ENCODE assay signal across 21 mouse cellular contexts in the genomic region with DNA sequence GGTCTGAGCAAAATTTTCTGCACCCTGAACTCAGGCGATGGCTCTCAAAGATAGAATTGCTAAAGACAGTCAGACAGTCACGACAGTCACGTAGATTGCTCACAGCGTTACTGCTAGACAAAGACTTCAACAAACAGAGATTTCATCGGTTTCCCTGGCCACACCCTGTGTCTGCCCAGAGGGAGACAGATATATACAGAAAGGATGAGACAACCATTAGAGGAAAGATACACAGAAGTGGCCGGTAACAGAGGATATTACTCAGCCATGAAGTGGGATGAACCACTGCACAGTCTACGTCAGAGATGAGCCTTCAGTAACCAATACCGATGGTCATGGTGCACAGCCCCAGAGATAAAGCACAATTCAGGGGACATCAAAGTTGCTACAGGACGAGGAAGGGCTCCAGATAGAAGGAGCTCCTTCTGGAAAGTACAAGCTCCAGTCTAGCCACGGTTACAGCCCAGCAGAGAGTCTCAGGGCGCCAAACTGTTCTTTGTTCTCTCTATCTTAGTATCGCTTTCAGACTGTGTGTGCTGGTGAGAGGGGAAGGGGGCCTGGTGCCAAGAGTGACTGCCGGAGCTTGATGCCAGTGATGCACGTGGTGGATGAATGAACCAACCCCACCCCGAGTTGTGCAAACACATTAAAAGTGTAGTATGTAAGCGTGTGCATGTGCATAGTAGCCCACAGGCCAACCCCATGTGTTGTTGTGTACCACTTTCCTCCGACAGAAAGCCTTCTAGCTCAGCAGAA.
"Had no signal": no experiment of that assay in that cellular context is flagged by ENCODE, and none has a peak within 500 bp of the region (broad histone marks: within the 10 kb centered on the region; RNA-seq: fewer than 3 reads in every experiment).

No protein-coding gene starts in this region.

- H3K9ac ChIP-seq: intestine, embryonic 15.5 days; limb, embryonic 13.5 days; liver, embryonic 12.5 days; liver, embryonic 15.5 days; lung, embryonic 14.5 days; midbrain, embryonic 12.5 days; midbrain, embryonic 15.5 days; neural tube, embryonic 12.5 days; neural tube, embryonic 15.5 days; stomach, embryonic 15.5 days had no signal

- H3K4me3 ChIP-seq: intestine, embryonic 15.5 days; limb, embryonic 10.5 days; limb, embryonic 13.5 days; liver, embryonic 12.5 days; liver, embryonic 15.5 days; midbrain, embryonic 12.5 days; midbrain, embryonic 15.5 days; neural tube, embryonic 12.5 days; neural tube, embryonic 15.5 days; stomach, embryonic 15.5 days had no signal

- H3K9me3 ChIP-seq: intestine, embryonic 15.5 days; limb, embryonic 10.5 days; liver, embryonic 12.5 days; liver, embryonic 15.5 days; midbrain, embryonic 12.5 days; midbrain, embryonic 15.5 days; neural tube, embryonic 12.5 days; neural tube, embryonic 15.5 days; stomach, embryonic 15.5 days had no signal

- ATAC-seq: intestine, embryonic 15.5 days; liver, embryonic 12.5 days; midbrain, embryonic 15.5 days had no signal

- H3K36me3 ChIP-seq: intestine, embryonic 15.5 days; limb, embryonic 10.5 days; limb, embryonic 13.5 days; liver, embryonic 12.5 days; liver, embryonic 15.5 days; midbrain, embryonic 12.5 days; midbrain, embryonic 15.5 days; neural tube, embryonic 12.5 days; neural tube, embryonic 15.5 days; stomach, embryonic 15.5 days had no signal

- H3K27ac ChIP-seq: intestine, embryonic 15.5 days; limb, embryonic 10.5 days; limb, embryonic 13.5 days; liver, embryonic 12.5 days; liver, embryonic 15.5 days; macrophage; midbrain, embryonic 12.5 days; midbrain, embryonic 15.5 days; neural tube, embryonic 12.5 days; neural tube, embryonic 15.5 days; stomach, embryonic 15.5 days had no signal

- H3K4me1 ChIP-seq: intestine, embryonic 15.5 days; limb, embryonic 10.5 days; limb, embryonic 13.5 days; liver, embryonic 12.5 days; liver, embryonic 15.5 days; midbrain, embryonic 12.5 days; midbrain, embryonic 15.5 days; neural tube, embryonic 12.5 days; stomach, embryonic 15.5 days had no signal

- H3K27me3 ChIP-seq: intestine, embryonic 15.5 days; limb, embryonic 13.5 days; liver, embryonic 12.5 days; liver, embryonic 15.5 days; midbrain, embryonic 15.5 days; neural tube, embryonic 12.5 days; neural tube, embryonic 15.5 days; stomach, embryonic 15.5 days had no signal

- DNase-seq: kidney, adult 18-20 months; kidney, adult 9 months; kidney, postnatal 14 days; kidney, postnatal 4 days; liver; lung, embryonic 14.5 days; right cerebral cortex, adult 18-20 months; right cerebral cortex, postnatal 14 days; right cerebral cortex, postnatal 4 days; thymus, postnatal 36 days had no signal

- H3K4me2 ChIP-seq: intestine, embryonic 15.5 days; limb, embryonic 13.5 days; liver, embryonic 12.5 days; liver, embryonic 15.5 days; lung, embryonic 14.5 days; midbrain, embryonic 12.5 days; midbrain, embryonic 15.5 days; neural tube, embryonic 12.5 days; neural tube, embryonic 15.5 days; stomach, embryonic 15.5 days had no signal
